Mouse (Mus musculus) thymus, adult 2 months (tissue): ENCODE data around the gene Fam183b. TPM values are rescaled to one million over a fixed set of nuclear protein-coding genes. Genes with fewer than 3 reads are reported as not detected.
"Not testable (repeated sequence)": the region's sequence is repeated elsewhere in the genome, so short reads cannot be mapped to it uniquely, and the experiment has no call there.

Experiments
- DNase-seq: peaks from one replicate; pipeline ENCODE4 v3.0.0; 2021
- H3K27ac ChIP-seq: fragments of 200-500 bp; 2 replicates; pipeline ENCODE4 v1.5.1; 2012; ENCODE audit warnings: low read length, control low read depth; ENCODE audit not compliant: control insufficient read depth, insufficient read depth
- H3K27me3 ChIP-seq: fragments of 200-500 bp; 2 replicates; pipeline ENCODE4 v1.6.1; 2012; ENCODE audit warnings: mild to moderate bottlenecking, low read length, moderate library complexity, mixed read lengths; ENCODE audit not compliant: control insufficient read depth, insufficient read depth
- H3K36me3 ChIP-seq: fragments of 200-500 bp; 2 replicates; pipeline ENCODE4 v1.6.1; 2012; ENCODE audit warnings: mild to moderate bottlenecking, low read length, moderate library complexity; ENCODE audit not compliant: control insufficient read depth, insufficient read depth
- H3K4me1 ChIP-seq: fragments of 200-500 bp; replicated peaks from 2 replicates; pipeline ENCODE4 v1.6.1; 2012; ENCODE audit warnings: low read length; ENCODE audit not compliant: control insufficient read depth, insufficient read depth
- H3K4me3 ChIP-seq: fragments of 200-500 bp; 2 replicates; pipeline ENCODE4 v1.5.1; 2012; ENCODE audit warnings: mild to moderate bottlenecking, low read length, control low read depth, moderate library complexity; ENCODE audit not compliant: control insufficient read depth, insufficient read depth
- CTCF ChIP-seq: fragments of 200-500 bp; IDR thresholded peaks from 2 replicates; pipeline ENCODE4 v1.5.1; 2012; ENCODE audit warnings: mild to moderate bottlenecking, control low read depth, low read length, moderate library complexity, borderline replicate concordance; ENCODE audit not compliant: control insufficient read depth, poor library complexity, insufficient read depth; ENCODE audit errors: extremely low read depth
- POLR2A ChIP-seq: fragments of 200-500 bp; IDR thresholded peaks from 2 replicates; pipeline ENCODE4 v1.6.1; 2012; ENCODE audit warnings: mild to moderate bottlenecking, low read length, control low read depth, moderate library complexity; ENCODE audit not compliant: control insufficient read depth, poor library complexity, insufficient read depth; ENCODE audit errors: extremely low read depth
- WGBS: fragments of 180-500 bp; shearing (Covaris S2); methylation state at CpG from one replicate; pipeline ENCODE4 v1.1.7; 2018; 5-methylcytosine and 5-hydroxymethylcytosine counted together
- polyA plus RNA-seq: library from polyadenylated mRNA; depleted of rRNA; stranded (reverse); fragments of >200 nt; gene quantifications from 2 replicates; pipeline ENCODE4 v1.2.3, GENCODE M21; 2012

Gene Fam183b
- polyA plus RNA-seq, 1 experiment: 0.82 TPM

DNA sequence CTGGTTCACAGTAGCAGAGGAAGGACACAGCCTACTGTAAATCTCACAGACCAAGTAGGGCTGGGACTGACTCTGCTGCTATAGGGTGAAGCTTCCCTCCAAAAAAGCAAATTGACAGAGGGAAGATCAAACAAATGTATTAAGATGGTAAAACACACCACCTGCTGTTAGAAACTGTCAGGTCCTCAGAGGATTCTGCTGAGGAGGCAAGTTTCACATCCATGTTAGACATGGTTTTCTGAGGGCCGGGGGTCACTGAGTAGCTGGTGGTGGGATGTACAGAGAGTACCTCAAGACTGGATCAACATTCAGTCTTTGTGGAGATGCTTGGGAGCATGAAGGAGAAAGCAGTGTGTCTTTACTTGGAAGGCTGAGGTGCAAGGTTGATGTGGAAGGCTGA lies 13.9 kb upstream of the Fam183b start:
- 79% methylated on average over 1 of the region's 1 CpGs for WGBS
- Histone ChIP-seq H3K27ac (no peak overlapping the region), H3K4me1 (peaks cover 25% of the 10 kb centered on the region), H3K36me3 (no peaks in the 10 kb centered on the region), H3K27me3 (no peaks in the 10 kb centered on the region), H3K4me3 (no peak overlapping the region)
- no peak for DNase-seq
- TF ChIP-seq CTCF: no peak

DNA sequence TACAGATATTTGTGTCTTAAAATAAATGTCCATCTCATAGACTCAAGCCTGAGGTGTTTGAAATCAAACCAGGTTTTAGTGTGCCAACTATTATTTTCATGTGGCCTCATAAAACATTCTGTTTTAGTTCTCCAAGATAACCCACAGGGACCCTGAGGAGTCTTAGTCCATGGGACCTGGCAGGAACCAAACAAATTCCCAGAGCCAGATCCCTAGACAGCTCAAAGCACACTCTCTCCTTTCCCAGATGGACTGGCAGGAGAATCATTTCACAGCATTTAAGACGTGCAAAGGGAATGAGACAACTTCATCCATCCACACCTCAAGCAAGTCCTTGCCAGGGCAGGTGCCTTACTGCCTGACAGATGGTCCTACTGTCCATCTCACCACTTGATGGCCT lies 12.9 kb upstream of the Fam183b start, which contains the start of gene Olfr313:
TSS of gene Olfr313 (plus strand) at position 301 of the 400 bp plus-strand sequence.
- H3K27me3 ChIP-seq, H3K36me3 ChIP-seq, H3K4me3 ChIP-seq, H3K27ac ChIP-seq, DNase-seq: not testable (repeated sequence)
- 78% methylated on average over 1 of the region's 1 CpGs for WGBS
- H3K4me1 ChIP-seq: peaks cover 25% of the 10 kb centered on the region

DNA sequence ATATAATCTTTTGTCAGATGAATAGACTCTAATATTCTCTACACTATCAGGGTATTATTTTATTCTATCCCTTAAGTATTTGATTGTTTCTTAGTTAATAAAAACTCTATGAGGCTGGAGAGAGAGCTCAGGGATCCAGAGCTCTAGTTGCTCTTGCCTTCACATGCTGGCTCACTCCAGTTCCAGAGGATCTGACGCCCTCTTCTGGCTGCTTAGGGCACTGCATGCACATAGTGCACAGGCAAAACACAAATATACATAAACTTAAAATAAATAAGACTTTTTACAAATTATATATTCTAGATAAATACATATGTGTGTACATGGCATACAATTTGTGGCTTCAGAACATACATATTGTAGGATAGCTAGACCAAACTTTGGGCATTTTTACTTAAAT lies 10.2 kb upstream of the Fam183b start:
- DNase-seq: no peak
- WGBS: 13% methylated on average over 1 of the region's 1 CpGs

DNA sequence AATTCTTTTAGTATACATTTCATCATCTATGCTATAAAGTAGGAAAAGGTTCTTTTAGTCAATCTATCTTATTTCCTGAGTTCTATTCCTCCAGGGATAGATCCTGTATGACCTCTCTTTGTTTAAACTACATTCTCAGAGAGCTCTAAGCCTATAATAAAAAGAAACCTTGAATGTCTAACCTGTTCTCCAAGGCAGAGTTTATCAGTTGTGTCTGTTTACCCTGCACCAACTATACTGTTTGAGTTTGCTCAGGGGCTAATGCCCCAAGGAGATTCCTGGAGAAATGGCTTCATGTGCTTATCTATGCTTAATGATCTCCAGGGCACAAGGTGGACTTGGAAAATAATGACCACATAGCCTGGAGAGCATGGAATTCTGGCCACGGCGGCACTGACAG lies 2.6 kb upstream of the Fam183b start:
- TF ChIP-seq POLR2A: no peak
- TF ChIP-seq CTCF: no peak
- Histone ChIP-seq H3K4me3 (no peak overlapping the region), H3K4me1 (peaks cover 12% of the 10 kb centered on the region), H3K27me3 (no peaks in the 10 kb centered on the region), H3K27ac (no peak overlapping the region), H3K36me3 (no peaks in the 10 kb centered on the region)
- WGBS: 93% methylated on average over 2 of the region's 2 CpGs
- DNase-seq: no peak

More for the DNA sequence above, 10.2 kb upstream of the Fam183b start:
- Histone ChIP-seq H3K4me1 (peaks cover 11% of the 10 kb centered on the region), H3K27me3 (no peaks in the 10 kb centered on the region), H3K4me3 (no peak overlapping the region), H3K36me3 (no peaks in the 10 kb centered on the region), H3K27ac (no peak overlapping the region)
- TF ChIP-seq POLR2A (no peak), CTCF (peak; percentile 28; the same call in 1 of the 2 replicates)

DNA sequence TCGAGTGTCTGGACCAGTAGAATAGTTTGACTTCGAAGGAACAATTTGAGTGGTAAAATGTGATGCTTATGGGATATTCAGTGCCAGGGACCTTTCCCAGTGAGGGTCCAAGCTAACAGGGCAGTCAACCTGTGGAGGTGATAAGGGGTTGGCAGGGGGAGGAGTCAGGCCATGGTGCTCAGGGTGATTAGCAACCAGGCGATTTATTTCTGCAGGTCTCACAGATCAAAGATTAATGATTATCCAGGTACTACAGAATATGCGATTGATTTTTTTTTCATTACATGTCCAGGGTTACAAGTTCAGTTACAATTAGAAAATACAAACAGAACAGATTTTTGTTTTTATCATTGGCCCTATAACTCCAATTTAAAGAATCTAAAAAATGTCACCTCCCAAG lies 2.1 kb upstream of the Fam183b start:
- H3K27ac ChIP-seq: no peak overlapping the region
- H3K27me3 ChIP-seq: no peaks in the 10 kb centered on the region
- 89% methylated on average over 4 of the region's 4 CpGs for WGBS
- no peak for DNase-seq
- H3K4me1 ChIP-seq: peaks cover 12% of the 10 kb centered on the region
- no peak for TF ChIP-seq POLR2A
- no peak for TF ChIP-seq CTCF
- H3K4me3 ChIP-seq: no peak overlapping the region
- no peaks in the 10 kb centered on the region for H3K36me3 ChIP-seq

DNA sequence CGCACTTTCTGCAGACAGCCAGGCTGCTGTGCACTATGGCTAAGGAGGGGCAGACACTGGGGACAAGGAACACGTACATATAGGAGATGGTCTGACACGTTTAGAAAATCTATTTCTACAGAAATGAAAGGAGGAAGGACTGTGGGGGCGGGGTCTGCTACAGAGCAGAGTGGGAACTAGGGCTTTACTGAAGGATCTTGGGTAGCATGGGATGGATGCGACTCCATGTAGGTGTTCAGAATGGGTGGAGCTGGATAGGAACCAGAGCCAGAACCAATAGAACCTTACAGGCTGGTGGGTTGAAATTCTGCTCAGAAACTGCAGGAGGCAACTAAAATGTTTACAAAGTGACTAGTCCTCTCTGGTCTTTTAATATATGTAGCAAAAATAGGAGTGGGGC lies 2.0 kb downstream of the Fam183b start:
- Histone ChIP-seq H3K4me3 (no peak overlapping the region), H3K27ac (no peak overlapping the region), H3K27me3 (no peaks in the 10 kb centered on the region), H3K4me1 (peaks cover 12% of the 10 kb centered on the region), H3K36me3 (no peaks in the 10 kb centered on the region)
- 66% methylated on average over 5 of the region's 5 CpGs for WGBS
- TF ChIP-seq POLR2A: no peak
- TF ChIP-seq CTCF: no peak
- DNase-seq: no peak

DNA sequence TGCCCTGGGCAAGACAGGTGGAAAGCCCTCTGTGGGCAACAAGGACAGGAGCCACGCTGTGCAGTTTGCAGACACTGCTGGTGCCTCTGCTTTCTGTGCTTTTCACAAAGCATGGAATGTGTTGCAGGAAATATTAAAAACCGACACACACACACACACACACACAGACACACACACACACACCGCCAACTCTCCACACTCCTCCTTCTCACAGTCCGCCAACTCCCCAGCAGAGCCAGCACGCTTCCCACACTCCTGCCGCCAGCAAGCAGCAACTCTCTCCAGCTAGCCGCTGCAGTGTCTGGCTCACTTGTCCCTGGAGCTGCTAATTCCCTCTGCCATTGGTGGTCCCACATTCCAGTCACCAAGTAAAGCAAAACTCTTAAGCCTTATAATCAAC lies 4.9 kb downstream of the Fam183b start:
- 90% methylated on average over 7 of the region's 7 CpGs for WGBS
- TF ChIP-seq POLR2A (no peak), CTCF (no peak)
- no peak for DNase-seq

More for the DNA sequence above, 4.9 kb downstream of the Fam183b start:
- no peak overlapping the region for H3K27ac ChIP-seq
- H3K36me3 ChIP-seq: no peaks in the 10 kb centered on the region
- no peaks in the 10 kb centered on the region for H3K27me3 ChIP-seq
- H3K4me1 ChIP-seq: peaks cover 4% of the 10 kb centered on the region
- no peak overlapping the region for H3K4me3 ChIP-seq
